Mouse (Mus musculus): ENCODE results near the gene 9930104L06Rik. TPM values are rescaled to one million over a fixed set of nuclear protein-coding genes. Genes with fewer than 3 reads are reported as not detected.

The 9930104L06Rik gene
- polyA plus RNA-seq, 1 experiment from 2014 or later = 16.2 TPM

- WGBS = 2% methylated on average over 40 of the region's 62 CpGs
- no peaks in the 10 kb centered on the region for H3K9me3 ChIP-seq
- H3K4me3 ChIP-seq = peak within 1 kb of the TSS; percentile 40
- H3K4me2 ChIP-seq (replicated peaks) = peak within 1 kb of the TSS; percentile 51
- no peak; the same call in 1 of the 2 replicates for ATAC-seq (replicated peaks)
- H3K27ac ChIP-seq (replicated peaks) = no peak within 1 kb of the TSS
- H3K9ac ChIP-seq (replicated peaks) = peak within 1 kb of the TSS; percentile 25; the same call in 1 of the 2 replicates
- H3K27me3 ChIP-seq = peaks cover 67% of the 10 kb centered on the region
- H3K36me3 ChIP-seq = no peaks in the 10 kb centered on the region
- H3K4me1 ChIP-seq = peaks cover 21% of the 10 kb centered on the region
Observed at GRCm38 (mm10) chr4:124985671-124986602, 49.1 kb downstream of the 9930104L06Rik start, which contains the start of gene Rspo1. TSS of gene Rspo1 (plus strand) at chr4:124986430.

GRCm38 (mm10) chr4:124986739-124987710, 50.2 kb downstream of the 9930104L06Rik start:
- no peaks in the 10 kb centered on the region for H3K36me3 ChIP-seq
- H3K4me2 ChIP-seq (replicated peaks) = peak overlapping the region; percentile 51
- no peak for ATAC-seq (replicated peaks)
- peaks cover 21% of the 10 kb centered on the region for H3K4me1 ChIP-seq
- H3K27me3 ChIP-seq = peaks cover 75% of the 10 kb centered on the region
- H3K9me3 ChIP-seq = no peaks in the 10 kb centered on the region
- WGBS = 2% methylated on average over 51 of the region's 51 CpGs
- no peak overlapping the region for H3K27ac ChIP-seq (replicated peaks)
- H3K9ac ChIP-seq (replicated peaks) = no peak overlapping the region
- H3K4me3 ChIP-seq = peak overlapping the region; percentile 40

GRCm38 (mm10) chr4:124987711-124988097, 50.9 kb downstream of the 9930104L06Rik start:
- 8% methylated on average over 10 of the region's 10 CpGs for WGBS
- Histone ChIP-seq H3K4me1 (peaks cover 21% of the 10 kb centered on the region), H3K9ac (replicated peaks) (no peak overlapping the region), H3K36me3 (no peaks in the 10 kb centered on the region), H3K4me3 (no peak overlapping the region), H3K27ac (replicated peaks) (no peak overlapping the region), H3K4me2 (replicated peaks) (no peak overlapping the region), H3K27me3 (peaks cover 75% of the 10 kb centered on the region), H3K9me3 (no peaks in the 10 kb centered on the region)
- ATAC-seq (replicated peaks) = no peak

- no peak overlapping the region for H3K9ac ChIP-seq (replicated peaks)
- WGBS = 22% methylated on average over 9 of the region's 9 CpGs
- H3K27ac ChIP-seq (replicated peaks) = no peak overlapping the region
- peaks cover 75% of the 10 kb centered on the region for H3K27me3 ChIP-seq
- H3K9me3 ChIP-seq = no peaks in the 10 kb centered on the region
- H3K36me3 ChIP-seq = no peaks in the 10 kb centered on the region
- H3K4me1 ChIP-seq = peaks cover 21% of the 10 kb centered on the region
- no peak for ATAC-seq (replicated peaks)
- H3K4me2 ChIP-seq (replicated peaks) = no peak overlapping the region
- H3K4me3 ChIP-seq = no peak overlapping the region
Observed at GRCm38 (mm10) chr4:124988382-124988781, 51.5 kb downstream of the 9930104L06Rik start.

GRCm38 (mm10) chr4:124989787-124990253, 53.0 kb downstream of the 9930104L06Rik start:
- Histone ChIP-seq H3K9me3 (no peaks in the 10 kb centered on the region), H3K27ac (replicated peaks) (no peak overlapping the region), H3K36me3 (no peaks in the 10 kb centered on the region), H3K4me2 (replicated peaks) (no peak overlapping the region), H3K4me1 (peaks cover 21% of the 10 kb centered on the region), H3K4me3 (no peak overlapping the region), H3K27me3 (peaks cover 63% of the 10 kb centered on the region), H3K9ac (replicated peaks) (no peak overlapping the region)
- WGBS = 5% methylated on average over 20 of the region's 20 CpGs
- ATAC-seq (replicated peaks) = no peak

GRCm38 (mm10) chr4:124990325-124990724, 53.5 kb downstream of the 9930104L06Rik start:
- WGBS = 5% methylated on average over 7 of the region's 7 CpGs
- Histone ChIP-seq H3K4me3 (no peak overlapping the region), H3K4me2 (replicated peaks) (no peak overlapping the region), H3K9ac (replicated peaks) (no peak overlapping the region), H3K27me3 (peaks cover 58% of the 10 kb centered on the region), H3K27ac (replicated peaks) (no peak overlapping the region), H3K36me3 (no peaks in the 10 kb centered on the region), H3K4me1 (peaks cover 21% of the 10 kb centered on the region), H3K9me3 (no peaks in the 10 kb centered on the region)
- no peak for ATAC-seq (replicated peaks)

Other genes starting within 250 kb of the 9930104L06Rik start
- gene Utp11, start 243.4 kb upstream of the 9930104L06Rik start, polyA plus RNA-seq (2015; fragmentation: Nextera tagmentation; extraction: Ambion mirVana) = 44.4 and 46.0 TPM in 2 replicates
- 1.6 and 2.2 TPM in 2 replicates for gene Fhl3, start 236.3 kb upstream of the 9930104L06Rik start, polyA plus RNA-seq (2015; fragmentation: Nextera tagmentation; extraction: Ambion mirVana)
- gene Sf3a3, start 222.3 kb upstream of the 9930104L06Rik start, polyA plus RNA-seq (2015; fragmentation: Nextera tagmentation; extraction: Ambion mirVana) = 132 and 133 TPM in 2 replicates
- 22.6 and 25.2 TPM in 2 replicates for gene Inpp5b, start 195.2 kb upstream of the 9930104L06Rik start, polyA plus RNA-seq (2015; fragmentation: Nextera tagmentation; extraction: Ambion mirVana)
- gene Mtf1, start 134.9 kb upstream of the 9930104L06Rik start, polyA plus RNA-seq (2015; fragmentation: Nextera tagmentation; extraction: Ambion mirVana) = 12.1 and 13.8 TPM in 2 replicates
- gene Yrdc, start 86.4 kb upstream of the 9930104L06Rik start, polyA plus RNA-seq (2015; fragmentation: Nextera tagmentation; extraction: Ambion mirVana) = 51.1 and 59.3 TPM in 2 replicates
- gene 1110065P20Rik, start 85.9 kb upstream of the 9930104L06Rik start, polyA plus RNA-seq (2015; fragmentation: Nextera tagmentation; extraction: Ambion mirVana) = 81.3 and 86.1 TPM in 2 replicates
- gene Maneal, start 74.9 kb upstream of the 9930104L06Rik start, polyA plus RNA-seq (2015; fragmentation: Nextera tagmentation; extraction: Ambion mirVana) = 9.3 and 10.2 TPM in 2 replicates
- gene Epha10, start 56.1 kb upstream of the 9930104L06Rik start, polyA plus RNA-seq (2015; fragmentation: Nextera tagmentation; extraction: Ambion mirVana) = 1.3 and 1.4 TPM in 2 replicates
- gene Cdca8, start 2.3 kb downstream of the 9930104L06Rik start, polyA plus RNA-seq (2015; fragmentation: Nextera tagmentation; extraction: Ambion mirVana) = 81.4 and 87.0 TPM in 2 replicates
- 2.7 and 4.5 TPM in 2 replicates for gene Rspo1, start 49.4 kb downstream of the 9930104L06Rik start, polyA plus RNA-seq (2015; fragmentation: Nextera tagmentation; extraction: Ambion mirVana)
- gene Gnl2, start 79.5 kb downstream of the 9930104L06Rik start, polyA plus RNA-seq (2015; fragmentation: Nextera tagmentation; extraction: Ambion mirVana) = 93.6 and 95.8 TPM in 2 replicates
- gene Dnali1, start 128.7 kb downstream of the 9930104L06Rik start, polyA plus RNA-seq (2015; fragmentation: Nextera tagmentation; extraction: Ambion mirVana) = 0.52 and 1.2 TPM in 2 replicates
- gene Snip1, start 129.6 kb downstream of the 9930104L06Rik start, polyA plus RNA-seq (2015; fragmentation: Nextera tagmentation; extraction: Ambion mirVana) = 31.0 and 31.1 TPM in 2 replicates
- 151 and 153 TPM in 2 replicates for gene Meaf6, start 148.1 kb downstream of the 9930104L06Rik start, polyA plus RNA-seq (2015; fragmentation: Nextera tagmentation; extraction: Ambion mirVana)
- gene Zc3h12a, start 190.8 kb downstream of the 9930104L06Rik start, polyA plus RNA-seq (2015; fragmentation: Nextera tagmentation; extraction: Ambion mirVana) = 0.14 and 0.19 TPM in 2 replicates